In the genomic region with DNA sequence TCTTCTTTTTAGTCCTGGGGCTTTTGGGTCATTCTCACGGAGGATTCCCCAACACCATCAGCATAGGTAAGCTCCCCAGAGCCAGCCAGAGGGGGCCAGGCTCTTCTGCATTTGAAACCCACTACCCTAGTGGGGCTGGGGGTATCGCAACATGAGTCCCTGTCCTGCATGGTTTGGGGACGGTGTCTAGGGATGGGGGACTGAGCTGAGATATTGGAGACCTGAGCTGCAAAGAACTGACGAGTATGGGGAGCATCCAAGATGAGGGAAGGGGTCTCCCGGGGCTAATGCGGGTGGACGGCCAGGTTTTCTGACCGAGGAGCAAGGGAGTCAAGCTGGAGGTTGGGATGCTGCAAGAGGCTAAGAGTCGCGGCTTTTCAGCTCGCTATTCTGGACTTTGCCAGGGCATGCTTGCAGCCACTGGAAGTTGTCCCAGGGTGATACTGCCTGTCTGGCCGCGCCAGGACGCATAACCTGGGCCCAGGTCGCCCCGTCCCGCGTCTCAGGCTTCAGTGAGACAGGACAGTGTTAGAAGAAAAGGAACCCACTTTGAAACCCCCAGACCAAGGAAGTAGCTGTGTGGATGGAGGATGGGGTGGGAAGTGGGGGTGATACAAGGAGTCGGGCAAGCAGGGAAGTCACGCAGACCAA, we compare ENCODE assay signal across 8 mouse cellular contexts. TPM values are rescaled to one million over a fixed set of nuclear protein-coding genes. Genes with fewer than 3 reads are reported as not detected.
A peak's percentile ranks its signal among the peaks of the same experiment; 100 is the strongest.
DNase-seq lines count a peak whose midpoint lies in the region; ATAC-seq lines count a peak whose summit lies in the region.

No protein-coding gene starts in this region.

- peak overlapping the region; percentile 37 for H3K27ac ChIP-seq in lung, embryonic 15.5 days
- peak overlapping the region; percentile 75 for H3K27ac ChIP-seq in embryonic facial prominence, embryonic 10.5 days (replicated peaks)
- H3K27ac ChIP-seq in midbrain, embryonic 14.5 days (replicated peaks; ENCODE audit: low read depth, low read length), result peak overlapping the region; percentile 64

- DNase-seq in lung, postnatal 36 days, result no peak
- DNase-seq in embryonic facial prominence, embryonic 10.5 days (ENCODE audit: low spot score), result peak; percentile 40
- peak; percentile 6 to 12 for DNase-seq in heart, postnatal 14 days
- DNase-seq in kidney, postnatal 4 days, result peak; percentile 21 to 46
- DNase-seq in midbrain, embryonic 14.5 days, result peak; percentile 37
- no peak for DNase-seq in ovary, postnatal 14 days (ENCODE audit: low spot score)

- no peaks in the 10 kb centered on the region for H3K27me3 ChIP-seq in lung, embryonic 15.5 days
- peaks cover 37% of the 10 kb centered on the region for H3K27me3 ChIP-seq in embryonic facial prominence, embryonic 10.5 days (replicated peaks; ENCODE audit: low read depth, poor library complexity, severe bottlenecking)
- H3K27me3 ChIP-seq in midbrain, embryonic 14.5 days (ENCODE audit: control insufficient read depth, insufficient read depth, low read length), result no peaks in the 10 kb centered on the region

- WGBS in lung, embryonic 15.5 days, result 12% methylated on average over 20 of the region's 20 CpGs
- whole genome bisulfite sequencing in embryonic facial prominence, embryonic 10.5 days, result 15% methylated on average over 20 of the region's 20 CpGs
- WGBS in midbrain, embryonic 14.5 days, result 23% methylated on average over 20 of the region's 20 CpGs

- H3K4me1 ChIP-seq in lung, embryonic 15.5 days, result no peaks in the 10 kb centered on the region
- peaks cover 26% of the 10 kb centered on the region for H3K4me1 ChIP-seq in embryonic facial prominence, embryonic 10.5 days
- 0 out of 2 replicates have a peak, but pooled peaks cover 3% of the 10 kb centered on the region for H3K4me1 ChIP-seq in midbrain, embryonic 14.5 days (ENCODE audit: control insufficient read depth, insufficient read depth, low read length)

- H3K4me2 ChIP-seq in lung, embryonic 15.5 days, result peak overlapping the region; percentile 65
- peak overlapping the region; percentile 70 for H3K4me2 ChIP-seq in midbrain, embryonic 14.5 days (ENCODE audit: low read length)

- H3K9me3 ChIP-seq in lung, embryonic 15.5 days, result no peaks in the 10 kb centered on the region
- H3K9me3 ChIP-seq in embryonic facial prominence, embryonic 10.5 days, result no peaks in the 10 kb centered on the region
- no peaks in the 10 kb centered on the region for H3K9me3 ChIP-seq in midbrain, embryonic 14.5 days (ENCODE audit: control insufficient read depth, low read length)

- ATAC-seq in lung, embryonic 15.5 days (ENCODE audit: borderline replicate concordance, extremely low read depth, low FRiP score, low TSS enrichment), result 0 out of 2 replicates have a peak, but pooled peaks have one; percentile 24
- ATAC-seq in midbrain, embryonic 14.5 days (ENCODE audit: low FRiP score, low TSS enrichment), result 0 out of 2 replicates have a peak, but pooled peaks have one; percentile 41
- no peak for ATAC-seq in inflammation-experienced regulatory T-cells, adult 6 months

- intact Hi-C loops in heart, postnatal 14 days (cut with DNase I), result no loop called here

- H3K9ac ChIP-seq in lung, embryonic 15.5 days, result peak overlapping the region; percentile 27
- peak overlapping the region; percentile 49 for H3K9ac ChIP-seq in midbrain, embryonic 14.5 days (replicated peaks; ENCODE audit: low read length)

- H3K4me3 ChIP-seq in lung, embryonic 15.5 days, result peak overlapping the region; percentile 44
- H3K4me3 ChIP-seq in embryonic facial prominence, embryonic 10.5 days, result peak overlapping the region; percentile 59
- peak overlapping the region; percentile 47 for H3K4me3 ChIP-seq in midbrain, embryonic 14.5 days (replicated peaks; ENCODE audit: low read depth, low read length)

- H3K36me3 ChIP-seq in lung, embryonic 15.5 days, result no peaks in the 10 kb centered on the region
- H3K36me3 ChIP-seq in embryonic facial prominence, embryonic 10.5 days (replicated peaks), result no peaks in the 10 kb centered on the region
- H3K36me3 ChIP-seq in midbrain, embryonic 14.5 days (ENCODE audit: control insufficient read depth, insufficient read depth, low read length), result no peaks in the 10 kb centered on the region

RNA-seq across cellular contexts. Expression of a gene that starts 1.1 kb away (rescaled TPM):
- 7.5 and 9.6 TPM in 2 replicates for polyA plus RNA-seq in lung, embryonic 15.5 days (2015; fragmentation: Nextera tagmentation; extraction: Ambion mirVana)
- 2.9 and 3.5 TPM in 2 replicates for polyA plus RNA-seq in embryonic facial prominence, embryonic 10.5 days (2016; fragmentation: Nextera tagmentation; extraction: Ambion mirVana)
- total RNA-seq in heart, postnatal 14 days (2021), result 1 to 10 TPM; 2.0 to 2.2 TPM
- polyA plus RNA-seq in midbrain, embryonic 14.5 days (2014; fragmentation: Nextera tagmentation; extraction: Ambion mirVana), result 14.9 and 17.1 TPM in 2 replicates
- not detected for polyA plus RNA-seq in inflammation-experienced regulatory T-cells, adult 6 months (2017; shearing (Covaris generic))

Comparison
In these comparisons a context has a peak if more than half of its experiments do, and no peak if none do; other contexts are left out.
1. DNase-seq: peak in embryonic facial prominence, embryonic 10.5 days (single experiment), heart, postnatal 14 days (2 of 2), kidney, postnatal 4 days (2 of 2) and midbrain, embryonic 14.5 days (single experiment); none in lung, postnatal 36 days (single experiment) and ovary, postnatal 14 days (single experiment).
2. Peak in every context shown above with its lines, with median percentiles within 50 percentile points of each other: H3K27ac ChIP-seq and H3K4me3 ChIP-seq.